Mouse (Mus musculus) limb, embryonic 14.5 days (tissue): ENCODE measurements at regions not wholly inside any gene's neighbourhood (a gene's known extent, or its start where the extent isn't known, plus 50 kb on each side); places are given as distances from the start of the nearest gene placed in this dataset.

Experiments used
- ATAC-seq: fragments of 200-750 bp; cut with Nextera tagmentation; 2 replicates; pipeline ENCODE4 v1.8.0; 2017; ENCODE audit warnings: low read depth, moderate number of reproducible peaks, moderate TSS enrichment; ENCODE audit not compliant: low FRiP score
- DNase-seq: peaks from one replicate; pipeline ENCODE4 v3.0.0-alpha.2; 2015; ENCODE audit warnings: low spot score
- H3K27ac ChIP-seq: fragments of 300-500 bp; sonication (generic); replicated peaks from 2 replicates; pipeline ENCODE4 v1.5.1; 2014; ENCODE audit warnings: low read depth, mild to moderate bottlenecking, low read length, moderate library complexity, mixed read lengths
- H3K27me3 ChIP-seq: fragments of 300-500 bp; sonication (generic); 2 replicates; pipeline ENCODE4 v1.6.1; 2014; ENCODE audit warnings: low read length, mixed read lengths; ENCODE audit not compliant: control insufficient read depth, insufficient read depth
- H3K36me3 ChIP-seq: fragments of 300-500 bp; sonication (generic); 2 replicates; pipeline ENCODE4 v1.6.1; 2014; ENCODE audit warnings: mild to moderate bottlenecking, low read length, moderate library complexity, mixed read lengths; ENCODE audit not compliant: control insufficient read depth, insufficient read depth
- H3K4me1 ChIP-seq: fragments of 300-500 bp; sonication (generic); 2 replicates; pipeline ENCODE4 v1.6.1; 2014; ENCODE audit warnings: antibody characterized with exemption, low read length, mixed read lengths; ENCODE audit not compliant: control insufficient read depth, insufficient read depth
- H3K4me2 ChIP-seq: fragments of 300-500 bp; sonication (generic); replicated peaks from 2 replicates; pipeline ENCODE4 v1.6.1; 2014; ENCODE audit warnings: low read depth, mild to moderate bottlenecking, low read length, moderate library complexity; ENCODE audit not compliant: severe bottlenecking
- H3K4me3 ChIP-seq: fragments of 300-500 bp; sonication (generic); replicated peaks from 2 replicates; pipeline ENCODE4 v1.5.1; 2014; ENCODE audit warnings: low read length
- H3K9ac ChIP-seq: fragments of 300-500 bp; sonication (generic); 2 replicates; pipeline ENCODE4 v1.6.1; 2014; ENCODE audit warnings: mild to moderate bottlenecking, low read depth, low read length, moderate library complexity; ENCODE audit not compliant: severe bottlenecking
- H3K9me3 ChIP-seq: fragments of 300-500 bp; sonication (generic); 2 replicates; pipeline ENCODE4 v1.6.1; 2016; ENCODE audit warnings: low read length; ENCODE audit not compliant: control insufficient read depth
- POLR2A ChIP-seq: fragments of 200-500 bp; IDR thresholded peaks from 2 replicates; pipeline ENCODE4 v1.8.0; 2012; ENCODE audit warnings: inconsistent platforms, mild to moderate bottlenecking, moderate library complexity, borderline replicate concordance; ENCODE audit not compliant: insufficient read depth, insufficient read length; ENCODE audit errors: extremely low read depth
- WGBS: fragments of 180-500 bp; shearing (Covaris S2); extraction: QIAGEN DNeasy Blood & Tissue Kit; methylation state at CpG from one replicate; pipeline ENCODE4 v1.1.7; 2014; 5-methylcytosine and 5-hydroxymethylcytosine counted together

- H3K27me3 ChIP-seq: no peaks in the 10 kb centered on the region
- no peak overlapping the region for H3K4me2 ChIP-seq
- no peaks in the 10 kb centered on the region for H3K4me1 ChIP-seq
- DNase-seq: no peak
- H3K27ac ChIP-seq: no peak overlapping the region
- no peaks in the 10 kb centered on the region for H3K36me3 ChIP-seq
- TF ChIP-seq POLR2A: no peak
- WGBS: 74% methylated on average over 3 of the region's 3 CpGs
- H3K9ac ChIP-seq: no peak overlapping the region
- ATAC-seq: no peak
- H3K4me3 ChIP-seq: no peak overlapping the region
- H3K9me3 ChIP-seq: no peaks in the 10 kb centered on the region
Observed at GRCm38 (mm10) chr13:84060453-84060834, 161.7 kb upstream of the Tmem161b start.

GRCm38 (mm10) chr13:84060906-84061305, 161.2 kb upstream of the Tmem161b start:
- no peak for TF ChIP-seq POLR2A
- WGBS: 81% methylated on average over 3 of the region's 3 CpGs
- Histone ChIP-seq H3K4me3 (no peak overlapping the region), H3K9me3 (no peaks in the 10 kb centered on the region), H3K4me2 (no peak overlapping the region), H3K27me3 (no peaks in the 10 kb centered on the region), H3K9ac (no peak overlapping the region), H3K27ac (no peak overlapping the region), H3K36me3 (no peaks in the 10 kb centered on the region), H3K4me1 (no peaks in the 10 kb centered on the region)
- DNase-seq: no peak
- no peak for ATAC-seq

GRCm38 (mm10) chr13:84061820-84062480, 160.1 kb upstream of the Tmem161b start:
- Histone ChIP-seq H3K27me3 (no peaks in the 10 kb centered on the region), H3K27ac (no peak overlapping the region), H3K9ac (no peak overlapping the region), H3K4me3 (no peak overlapping the region), H3K36me3 (no peaks in the 10 kb centered on the region), H3K4me2 (no peak overlapping the region), H3K9me3 (no peaks in the 10 kb centered on the region), H3K4me1 (no peaks in the 10 kb centered on the region)
- WGBS: 41% methylated on average over 7 of the region's 7 CpGs
- no peak for TF ChIP-seq POLR2A
- ATAC-seq: no peak
- no peak for DNase-seq

- H3K36me3 ChIP-seq: no peaks in the 10 kb centered on the region
- H3K4me2 ChIP-seq: no peak overlapping the region
- ATAC-seq (no peak), DNase-seq (no peak)
- no peak overlapping the region for H3K9ac ChIP-seq
- H3K27me3 ChIP-seq: no peaks in the 10 kb centered on the region
- H3K4me3 ChIP-seq: no peak overlapping the region
- H3K9me3 ChIP-seq: no peaks in the 10 kb centered on the region
- H3K27ac ChIP-seq: no peak overlapping the region
- WGBS: 84% methylated on average over 2 of the region's 2 CpGs
- H3K4me1 ChIP-seq: no peaks in the 10 kb centered on the region
- no peak for TF ChIP-seq POLR2A
Observed at GRCm38 (mm10) chr13:84062616-84063015, 159.5 kb upstream of the Tmem161b start.

GRCm38 (mm10) chr13:84063406-84063805, 158.7 kb upstream of the Tmem161b start:
- Histone ChIP-seq H3K27ac (no peak overlapping the region), H3K36me3 (no peaks in the 10 kb centered on the region), H3K4me1 (no peaks in the 10 kb centered on the region), H3K4me2 (no peak overlapping the region), H3K9me3 (no peaks in the 10 kb centered on the region), H3K27me3 (no peaks in the 10 kb centered on the region), H3K9ac (no peak overlapping the region), H3K4me3 (no peak overlapping the region)
- TF ChIP-seq POLR2A: no peak
- no peak for DNase-seq
- WGBS: 37% methylated on average over 2 of the region's 2 CpGs
- ATAC-seq: no peak
